Mouse (Mus musculus) CH12.LX (cell line): ENCODE measurements around the gene Treh.

ENCODE experiments used
- CHD1 ChIP-seq: IDR thresholded peaks from 2 replicates; pipeline ENCODE4 v1.6.1; 2012; ENCODE audit warnings: low read depth, low read length, improper control_type of control experiment, inconsistent platforms
- CTCF ChIP-seq, 2 experiments: IDR thresholded peaks in 1 of 2; conservative IDR thresholded peaks in 1 of 2; 2 replicates each; pipeline ENCODE4 v1.5.1; 2011 to 2012; ENCODE audit warnings: low read depth in 2 of 2, low read length in 2 of 2, improper control_type of control experiment in 1 of 2, inconsistent platforms in 1 of 2, mild to moderate bottlenecking in 1 of 2, moderate library complexity in 1 of 2
- EP300 ChIP-seq: IDR thresholded peaks from 2 replicates; pipeline ENCODE4 v1.6.1; 2011; ENCODE audit warnings: low read length, improper control_type of control experiment
- HCFC1 ChIP-seq: IDR thresholded peaks from 2 replicates; pipeline ENCODE4 v1.6.1; 2012; ENCODE audit warnings: low read depth, mild to moderate bottlenecking, inconsistent platforms, low read length, improper control_type of control experiment
- NRF1 ChIP-seq: IDR thresholded peaks from 2 replicates; pipeline ENCODE4 v1.6.1; 2014; ENCODE audit warnings: low read depth, mild to moderate bottlenecking, inconsistent platforms, low read length, improper control_type of control experiment, moderate library complexity
- POLR2A ChIP-seq: IDR thresholded peaks from 2 replicates; pipeline ENCODE4 v1.6.1; 2011; ENCODE audit warnings: low read depth, mild to moderate bottlenecking, improper control_type of control experiment, low read length

DNA sequence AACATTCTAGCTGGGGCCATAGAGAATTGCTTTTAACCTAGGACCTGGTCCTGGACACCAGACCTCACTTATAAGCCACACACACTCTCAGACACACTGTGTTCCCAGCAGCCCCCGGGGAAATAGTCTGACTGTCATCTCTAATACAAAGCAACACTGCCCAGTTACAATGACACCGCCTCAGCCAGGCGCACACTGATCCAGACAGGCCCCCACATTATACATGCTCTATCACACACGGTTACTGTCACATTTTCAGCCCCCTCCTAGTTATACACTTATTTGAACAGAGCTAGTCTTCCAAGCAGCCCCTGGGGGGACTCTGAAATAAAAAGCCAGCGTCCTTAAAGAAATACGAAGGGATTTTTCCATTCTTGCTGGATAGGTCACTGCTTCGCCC lies 49.5 kb downstream of the Treh start:
- TF ChIP-seq POLR2A (no peak), CTCF (conservative IDR thresholded peaks at IDR 0.05 in 1 of 2, IDR thresholded peaks at IDR 0.05 in 1 of 2; ENCODE audit: low read depth in 2 of 2, low read length in 2 of 2) (no peak), HCFC1 (no peak), NRF1 (no peak), EP300 (no peak), CHD1 (no peak)
